Mouse (Mus musculus): ENCODE results near the gene Ptpn18. TPM values are rescaled to one million over a fixed set of nuclear protein-coding genes. Genes with fewer than 3 reads are reported as not detected.
"Not testable (repeated sequence)": the region's sequence is repeated elsewhere in the genome, so short reads cannot be mapped to it uniquely, and the experiment has no call there.

Ptpn18 gene
- polyA plus RNA-seq, 1 experiment from 2014 or later = 29.4 TPM

DNA sequence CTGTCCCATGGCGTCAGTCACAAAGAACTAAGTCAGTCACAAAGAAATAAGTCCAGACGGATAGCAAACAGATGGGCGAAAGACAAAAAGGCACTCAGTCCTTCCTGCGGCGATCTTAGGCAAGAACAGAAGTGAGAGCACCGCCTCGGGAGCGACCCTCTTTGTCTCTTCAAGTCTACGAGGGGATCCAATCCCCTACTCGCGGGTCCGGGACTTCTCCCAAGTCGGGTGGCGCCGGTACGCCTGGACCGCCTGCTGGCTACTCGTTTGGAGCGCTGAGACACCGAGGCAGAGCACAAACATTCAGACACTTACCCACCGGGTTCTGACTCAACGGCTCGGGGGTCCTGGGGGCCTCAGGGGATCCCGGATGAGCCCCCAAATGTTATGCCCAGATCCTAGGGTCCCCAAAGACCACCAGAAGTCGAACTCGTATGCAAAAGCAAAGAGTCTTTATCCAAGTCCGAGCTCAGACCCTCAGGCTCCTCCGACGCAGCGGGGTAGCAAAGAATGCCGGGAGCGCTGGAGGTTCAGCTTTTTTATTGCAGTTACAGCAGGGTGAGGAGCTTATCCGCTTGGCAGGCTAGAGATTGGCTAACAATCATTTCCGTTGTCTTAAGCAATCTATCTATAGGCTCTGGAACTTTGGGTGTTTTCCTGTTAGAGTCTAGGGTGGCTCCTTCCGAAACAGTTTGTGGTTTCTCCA lies 26.6 kb upstream of the Ptpn18 start:
- peak overlapping the region; percentile 63 for H3K9ac ChIP-seq (ENCODE audit: low read length)

DNA sequence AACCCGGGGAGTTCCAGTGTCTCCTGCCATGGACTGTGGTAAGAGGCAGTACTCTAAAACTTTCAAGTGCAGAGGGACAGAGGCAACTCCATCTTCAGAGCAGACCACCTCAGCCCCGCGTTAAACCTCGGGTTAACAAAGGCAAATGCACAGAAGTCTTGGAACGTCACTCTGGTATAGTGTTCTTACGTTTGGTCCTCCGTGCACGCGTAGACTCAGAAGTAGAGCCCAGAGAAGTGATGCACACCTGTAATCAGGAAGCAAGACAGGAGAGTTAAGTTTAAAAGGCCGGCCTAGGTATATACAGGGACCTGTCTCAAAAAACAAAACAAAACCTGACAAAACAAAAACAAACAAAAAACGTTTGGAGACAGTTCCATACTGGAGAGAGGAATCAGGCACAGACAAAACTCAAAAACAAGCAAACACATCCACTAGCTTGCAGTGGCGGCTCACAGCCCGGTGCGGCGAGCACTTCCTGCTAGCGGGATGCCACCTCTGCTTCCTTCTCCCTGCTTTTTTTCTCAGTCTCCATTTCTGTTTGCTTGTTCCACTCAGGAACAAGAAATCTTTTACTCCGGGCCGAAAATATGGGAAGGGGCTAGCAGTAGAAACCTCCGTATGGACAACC lies 25.6 kb upstream of the Ptpn18 start:
- ATAC-seq (ENCODE audit: low FRiP score, low TSS enrichment) (no peak), DNase-seq (ENCODE audit: low spot score) (peak; percentile 48)
- H3K4me1 ChIP-seq (replicated peaks; ENCODE audit: control insufficient read depth, insufficient read depth) = no peaks in the 10 kb centered on the region
- peaks cover 3% of the 10 kb centered on the region; the same call in 1 of the 2 replicates for H3K9me3 ChIP-seq (ENCODE audit: control insufficient read depth, low read length)
- peak overlapping the region; percentile 75 for H3K4me2 ChIP-seq (replicated peaks; ENCODE audit: low read depth)
- TF ChIP-seq EP300 (optimal IDR thresholded peaks at IDR 0.05) (no peak), CTCF (IDR thresholded peaks at IDR 0.05; ENCODE audit: low read depth) (no peak)
- H3K36me3 ChIP-seq (ENCODE audit: control insufficient read depth, insufficient read depth, low read length) = no peaks in the 10 kb centered on the region; the same call in 1 of the 2 replicates
- H3K4me3 ChIP-seq (ENCODE audit: low read depth, low read length) = peak overlapping the region; percentile 57
- WGBS = 12% methylated on average over 19 of the region's 19 CpGs
- H3K27ac ChIP-seq (replicated peaks) = peak overlapping the region; percentile 67
- peak overlapping the region; percentile 0; the same call in 1 of the 2 replicates for H3K9ac ChIP-seq (ENCODE audit: low read length)
- no peaks in the 10 kb centered on the region for H3K27me3 ChIP-seq (ENCODE audit: control insufficient read depth, insufficient read depth, low read length)

More for the DNA sequence above, 26.6 kb upstream of the Ptpn18 start:
- WGBS = 11% methylated on average over 35 of the region's 35 CpGs
- TF ChIP-seq CTCF (IDR thresholded peaks at IDR 0.05; ENCODE audit: low read depth) (no peak), EP300 (optimal IDR thresholded peaks at IDR 0.05) (no peak)
- Histone ChIP-seq H3K4me1 (replicated peaks; ENCODE audit: control insufficient read depth, insufficient read depth) (no peaks in the 10 kb centered on the region), H3K27ac (replicated peaks) (peak overlapping the region; percentile 65), H3K9me3 (ENCODE audit: control insufficient read depth, low read length) (peaks cover 3% of the 10 kb centered on the region; the same call in 1 of the 2 replicates), H3K4me2 (replicated peaks; ENCODE audit: low read depth) (peak overlapping the region; percentile 75), H3K27me3 (ENCODE audit: control insufficient read depth, insufficient read depth, low read length) (no peaks in the 10 kb centered on the region), H3K36me3 (ENCODE audit: control insufficient read depth, insufficient read depth, low read length) (no peaks in the 10 kb centered on the region; the same call in 1 of the 2 replicates), H3K4me3 (ENCODE audit: low read depth, low read length) (peak overlapping the region; percentile 37)
- peak; percentile 43; the same call in 1 of the 2 replicates for ATAC-seq (ENCODE audit: low FRiP score, low TSS enrichment)
- DNase-seq (ENCODE audit: low spot score) = peak; percentile 47

DNA sequence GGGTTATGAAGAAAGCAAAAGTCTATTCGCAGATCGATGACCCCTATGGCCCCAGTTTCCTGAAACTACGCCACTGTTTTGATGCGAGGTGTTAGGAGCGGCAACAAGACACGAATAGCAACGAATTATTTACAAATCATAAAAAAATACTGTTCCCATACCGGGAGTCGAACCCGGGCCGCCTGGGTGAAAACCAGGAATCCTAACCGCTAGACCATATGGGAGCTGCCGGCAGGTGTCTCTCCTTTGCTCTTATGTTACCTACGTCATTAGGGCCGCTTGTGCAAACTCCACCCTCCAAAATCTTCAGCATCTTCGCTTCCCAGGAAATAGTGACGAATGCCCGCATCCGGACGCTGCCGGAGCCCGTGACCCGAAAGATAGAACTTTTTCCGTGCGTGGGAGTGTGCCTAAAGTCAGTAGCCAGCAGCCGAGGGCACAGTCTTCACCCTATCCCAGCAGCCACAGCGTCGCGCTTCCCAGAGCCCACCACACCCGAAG lies 24.9 kb upstream of the Ptpn18 start:
- peak; percentile 21; the same call in 1 of the 2 replicates for ATAC-seq (ENCODE audit: low FRiP score, low TSS enrichment)
- H3K4me3 ChIP-seq (ENCODE audit: low read depth, low read length) = peak overlapping the region; percentile 57
- no peaks in the 10 kb centered on the region for H3K4me1 ChIP-seq (replicated peaks; ENCODE audit: control insufficient read depth, insufficient read depth)
- peak overlapping the region; percentile 75 for H3K4me2 ChIP-seq (replicated peaks; ENCODE audit: low read depth)
- peak; percentile 91 for DNase-seq (ENCODE audit: low spot score)
- peak overlapping the region; percentile 65 for H3K27ac ChIP-seq (replicated peaks)
- TF ChIP-seq CTCF (IDR thresholded peaks at IDR 0.05; ENCODE audit: low read depth) (peak; percentile 6; the same call in 1 of the 2 replicates), EP300 (optimal IDR thresholded peaks at IDR 0.05) (no peak)
- H3K27me3 ChIP-seq (ENCODE audit: control insufficient read depth, insufficient read depth, low read length) = no peaks in the 10 kb centered on the region
- peak overlapping the region; percentile 60 for H3K9ac ChIP-seq (ENCODE audit: low read length)
- H3K36me3 ChIP-seq (ENCODE audit: control insufficient read depth, insufficient read depth, low read length) = no peaks in the 10 kb centered on the region; the same call in 1 of the 2 replicates
- no peaks in the 10 kb centered on the region; the same call in 1 of the 2 replicates for H3K9me3 ChIP-seq (ENCODE audit: control insufficient read depth, low read length)
- under 1% methylated on average over 30 of the region's 30 CpGs for WGBS

DNA sequence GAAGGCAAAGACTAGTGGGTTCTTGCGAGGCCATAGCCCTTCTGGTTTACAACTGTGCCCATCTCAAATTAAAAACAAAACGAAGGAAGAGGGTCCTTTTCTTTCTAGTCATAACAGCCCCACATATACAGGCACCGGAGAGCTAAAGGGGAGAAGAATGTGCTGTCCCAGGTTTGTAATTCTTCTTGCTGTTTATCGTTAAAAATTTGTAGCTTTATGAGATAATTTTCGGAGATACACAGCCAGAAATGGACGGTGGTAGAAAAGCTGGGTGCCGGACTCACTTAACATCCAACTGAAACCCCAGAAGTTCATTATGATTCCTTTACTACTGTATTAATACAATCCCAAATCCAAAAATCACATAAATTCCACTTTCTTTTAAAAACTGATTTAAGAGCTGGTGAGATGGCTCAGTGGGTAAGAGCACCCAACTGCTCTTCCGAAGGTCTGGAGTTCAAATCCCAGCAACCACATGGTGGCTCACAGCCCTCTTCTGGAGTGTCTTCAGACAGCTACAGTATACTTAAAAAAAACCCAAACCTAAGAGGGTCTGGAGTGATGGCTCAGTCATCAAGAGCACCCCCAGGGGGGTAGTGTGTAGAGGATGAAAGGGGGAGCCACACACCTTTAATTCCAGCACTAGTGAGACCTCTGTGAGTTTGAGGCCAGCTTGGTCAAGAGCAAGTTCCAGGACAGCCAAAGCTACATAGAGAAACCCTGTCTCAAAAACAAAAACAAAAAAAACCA lies 24.0 kb upstream of the Ptpn18 start:
- peak overlapping the region; percentile 65 for H3K27ac ChIP-seq (replicated peaks)
- no peaks in the 10 kb centered on the region for H3K27me3 ChIP-seq (ENCODE audit: control insufficient read depth, insufficient read depth, low read length)
- TF ChIP-seq CTCF (IDR thresholded peaks at IDR 0.05; ENCODE audit: low read depth) (no peak), EP300 (optimal IDR thresholded peaks at IDR 0.05) (no peak)
- H3K4me1 ChIP-seq (replicated peaks; ENCODE audit: control insufficient read depth, insufficient read depth) = 0 out of 2 replicates have a peak, but pooled peaks cover 2% of the 10 kb centered on the region
- H3K36me3 ChIP-seq (ENCODE audit: control insufficient read depth, insufficient read depth, low read length) = no peaks in the 10 kb centered on the region; the same call in 1 of the 2 replicates
- DNase-seq (ENCODE audit: low spot score) (no peak), ATAC-seq (ENCODE audit: low FRiP score, low TSS enrichment) (no peak)
- H3K9me3 ChIP-seq (ENCODE audit: control insufficient read depth, low read length) = no peaks in the 10 kb centered on the region; the same call in 1 of the 2 replicates
- peak overlapping the region; percentile 57 for H3K4me3 ChIP-seq (ENCODE audit: low read depth, low read length)
- WGBS = 27% methylated on average over 8 of the region's 8 CpGs
- peak overlapping the region; percentile 75 for H3K4me2 ChIP-seq (replicated peaks; ENCODE audit: low read depth)
- peak overlapping the region; percentile 60 for H3K9ac ChIP-seq (ENCODE audit: low read length)

DNA sequence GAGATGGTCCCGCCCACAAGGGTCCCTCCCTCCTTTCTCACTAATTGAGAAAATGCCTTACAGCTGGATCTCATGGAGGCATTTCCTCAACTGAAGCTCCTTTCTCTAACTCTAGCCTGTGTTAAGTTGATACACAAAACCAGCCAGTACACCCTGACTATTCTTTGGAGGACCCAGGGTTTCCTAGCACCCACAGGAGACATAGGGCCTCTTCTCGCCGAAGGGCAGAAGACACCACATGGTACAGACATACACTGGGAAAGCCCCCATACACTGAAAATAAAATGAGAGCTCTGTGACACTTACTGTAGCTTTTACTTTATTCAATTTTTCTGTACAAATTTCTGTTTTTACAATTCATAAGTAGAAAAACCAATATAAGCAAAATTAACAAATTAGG lies 23.2 kb upstream of the Ptpn18 start:
- H3K27ac ChIP-seq (replicated peaks) = no peak overlapping the region
- H3K4me2 ChIP-seq (replicated peaks; ENCODE audit: low read depth) = no peak overlapping the region
- no peak overlapping the region for H3K4me3 ChIP-seq (ENCODE audit: low read depth, low read length)
- no peak for DNase-seq (ENCODE audit: low spot score)
- WGBS = 78% methylated on average over 3 of the region's 3 CpGs
- H3K9ac ChIP-seq (ENCODE audit: low read length) = no peak overlapping the region
- no peaks in the 10 kb centered on the region for H3K27me3 ChIP-seq (ENCODE audit: control insufficient read depth, insufficient read depth, low read length)
- H3K36me3 ChIP-seq (ENCODE audit: control insufficient read depth, insufficient read depth, low read length) = no peaks in the 10 kb centered on the region; the same call in 1 of the 2 replicates
- H3K9me3 ChIP-seq (ENCODE audit: control insufficient read depth, low read length) = no peaks in the 10 kb centered on the region; the same call in 1 of the 2 replicates
- TF ChIP-seq EP300 (optimal IDR thresholded peaks at IDR 0.05) (no peak), CTCF (IDR thresholded peaks at IDR 0.05; ENCODE audit: low read depth) (no peak)
- 0 out of 2 replicates have a peak, but pooled peaks cover 5% of the 10 kb centered on the region for H3K4me1 ChIP-seq (replicated peaks; ENCODE audit: control insufficient read depth, insufficient read depth)
- no peak for ATAC-seq (ENCODE audit: low FRiP score, low TSS enrichment)

DNA sequence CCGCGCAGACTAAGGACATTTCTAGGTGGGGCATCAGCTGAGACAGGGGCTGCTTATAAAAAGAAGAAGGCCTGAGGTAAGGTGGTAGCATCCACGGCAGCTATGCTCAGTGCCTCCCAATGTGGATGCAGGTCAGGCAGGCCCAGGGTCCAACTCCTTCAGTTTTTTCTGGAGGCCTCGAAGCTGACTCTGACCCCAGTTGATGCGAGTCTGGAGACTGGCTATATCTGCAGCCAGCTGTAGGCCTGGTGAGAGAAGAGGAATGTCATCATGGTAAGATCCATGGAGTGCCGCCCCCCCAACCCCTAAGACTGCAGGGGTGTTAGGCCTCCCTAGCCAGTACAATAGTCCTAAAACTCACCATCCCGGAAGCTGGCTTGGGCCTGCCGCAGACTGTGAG lies 22.2 kb upstream of the Ptpn18 start:
- not testable (repeated sequence) for H3K9me3 ChIP-seq (ENCODE audit: control insufficient read depth, low read length); H3K4me3 ChIP-seq (ENCODE audit: low read depth, low read length); H3K4me2 ChIP-seq (replicated peaks; ENCODE audit: low read depth); H3K4me1 ChIP-seq (replicated peaks; ENCODE audit: control insufficient read depth, insufficient read depth); H3K27me3 ChIP-seq (ENCODE audit: control insufficient read depth, insufficient read depth, low read length); H3K36me3 ChIP-seq (ENCODE audit: control insufficient read depth, insufficient read depth, low read length); ATAC-seq (ENCODE audit: low FRiP score, low TSS enrichment); DNase-seq (ENCODE audit: low spot score); H3K9ac ChIP-seq (ENCODE audit: low read length); H3K27ac ChIP-seq (replicated peaks)
- WGBS = 95% methylated on average over 8 of the region's 8 CpGs
